8 mouse cellular contexts compared by ENCODE assay signal in genomic region chr5:113772450-113772895, GRCm38 (mm10). TPM values are rescaled to one million over a fixed set of nuclear protein-coding genes. Genes with fewer than 3 reads are reported as not detected.
A peak's percentile ranks its signal among the peaks of the same experiment; 100 is the strongest.
DNase-seq lines count a peak whose midpoint lies in the region; ATAC-seq and TF ChIP-seq lines count a peak whose summit lies in the region.

Sart3 (minus strand) TSS chr5:113772510.
Iscu (plus strand) TSS chr5:113772748.

- peaks cover 33% of the 10 kb centered on the region for H3K4me1 ChIP-seq in heart, embryonic 12.5 days (replicated peaks)
- H3K4me1 ChIP-seq in kidney, postnatal 0 days (replicated peaks; ENCODE audit: insufficient read depth, low read length), result peaks cover 9% of the 10 kb centered on the region; the same call in 1 of the 2 replicates
- H3K4me1 ChIP-seq in liver, embryonic 11.5 days (replicated peaks; ENCODE audit: control insufficient read depth, insufficient read depth, low read length), result peaks cover 13% of the 10 kb centered on the region
- peaks cover 10% of the 10 kb centered on the region; the same call in 1 of the 2 replicates for H3K4me1 ChIP-seq in stomach, embryonic 14.5 days (ENCODE audit: control insufficient read depth, insufficient read depth, low read length)

- H3K9me3 ChIP-seq in heart, embryonic 12.5 days (replicated peaks), result no peaks in the 10 kb centered on the region
- H3K9me3 ChIP-seq in kidney, postnatal 0 days (replicated peaks; ENCODE audit: low read length), result no peaks in the 10 kb centered on the region
- H3K9me3 ChIP-seq in liver, embryonic 11.5 days (ENCODE audit: control insufficient read depth, low read length), result no peaks in the 10 kb centered on the region
- no peaks in the 10 kb centered on the region for H3K9me3 ChIP-seq in stomach, embryonic 14.5 days (ENCODE audit: control insufficient read depth, low read depth, low read length)

- H3K9ac ChIP-seq in heart, embryonic 12.5 days, result peak within 1 kb of the TSS; percentile 96
- H3K9ac ChIP-seq in kidney, postnatal 0 days (ENCODE audit: low read depth, low read length), result peak within 1 kb of the TSS; percentile 89
- peak within 1 kb of the TSS; percentile 95 for H3K9ac ChIP-seq in liver, embryonic 11.5 days (ENCODE audit: low read depth, low read length)
- H3K9ac ChIP-seq in stomach, embryonic 14.5 days (replicated peaks; ENCODE audit: low read depth, low read length), result peak within 1 kb of the TSS; percentile 90

- TF ChIP-seq CTCF in kidney, postnatal 0 days (IDR thresholded peaks at IDR 0.05; ENCODE audit: low read depth), result no peak

- WGBS in heart, embryonic 12.5 days, result under 1% methylated on average over 49 of the region's 49 CpGs
- under 1% methylated on average over 49 of the region's 49 CpGs for WGBS in kidney, postnatal 0 days
- 0% methylated on average over 45 of the region's 49 CpGs for WGBS in liver, embryonic 11.5 days
- under 1% methylated on average over 48 of the region's 49 CpGs for WGBS in stomach, embryonic 14.5 days

- no peaks in the 10 kb centered on the region for H3K27me3 ChIP-seq in heart, embryonic 12.5 days (replicated peaks)
- H3K27me3 ChIP-seq in kidney, postnatal 0 days (ENCODE audit: insufficient read depth, low read length), result no peaks in the 10 kb centered on the region
- H3K27me3 ChIP-seq in liver, embryonic 11.5 days (replicated peaks; ENCODE audit: control insufficient read depth, insufficient read depth, low read length), result no peaks in the 10 kb centered on the region
- H3K27me3 ChIP-seq in stomach, embryonic 14.5 days (ENCODE audit: control insufficient read depth, insufficient read depth, low read length), result no peaks in the 10 kb centered on the region

- peak within 1 kb of the TSS; percentile 92 for H3K27ac ChIP-seq in heart, embryonic 12.5 days (ENCODE audit: poor library complexity, severe bottlenecking)
- H3K27ac ChIP-seq in kidney, postnatal 0 days, result peak within 1 kb of the TSS; percentile 95
- peak within 1 kb of the TSS; percentile 96 for H3K27ac ChIP-seq in liver, embryonic 11.5 days (ENCODE audit: low read depth, low read length)
- peak within 1 kb of the TSS; percentile 98 for H3K27ac ChIP-seq in stomach, embryonic 14.5 days (ENCODE audit: low read length)

- H3K4me2 ChIP-seq in heart, embryonic 12.5 days, result peak within 1 kb of the TSS; percentile 90
- H3K4me2 ChIP-seq in kidney, postnatal 0 days (ENCODE audit: low read length), result peak within 1 kb of the TSS; percentile 91
- peak within 1 kb of the TSS; percentile 94 for H3K4me2 ChIP-seq in liver, embryonic 11.5 days
- peak within 1 kb of the TSS; percentile 95 for H3K4me2 ChIP-seq in stomach, embryonic 14.5 days (replicated peaks; ENCODE audit: low read depth, low read length)

- H3K36me3 ChIP-seq in heart, embryonic 12.5 days, result peaks cover 51% of the 10 kb centered on the region
- H3K36me3 ChIP-seq in kidney, postnatal 0 days (ENCODE audit: insufficient read depth, low read length), result peaks cover 11% of the 10 kb centered on the region
- H3K36me3 ChIP-seq in liver, embryonic 11.5 days (ENCODE audit: control insufficient read depth, insufficient read depth, low read length), result peaks cover 18% of the 10 kb centered on the region
- H3K36me3 ChIP-seq in stomach, embryonic 14.5 days (ENCODE audit: control insufficient read depth, insufficient read depth, low read length), result peaks cover 36% of the 10 kb centered on the region

- DNase-seq in CD4-positive helper T cell, adult 2 months (ENCODE audit: low read depth, low spot score), result peak; percentile 98
- peak; percentile 89 for DNase-seq in brain, embryonic 18.5 days (ENCODE audit: low read depth, low spot score)
- peak; percentile 96 for DNase-seq in kidney, postnatal 0 days (ENCODE audit: low spot score)
- peak; percentile 93 for DNase-seq in liver, embryonic 11.5 days (ENCODE audit: low spot score)
- DNase-seq in naive thymus-derived CD4-positive, alpha-beta T cell, adult 2 months (ENCODE audit: low read depth), result peak; percentile 97

- peak; percentile 80 for ATAC-seq in erythroid progenitor cell, adult 5-6 weeks (replicated peaks; ENCODE audit: low FRiP score, poor library complexity, severe bottlenecking)
- ATAC-seq in heart, embryonic 12.5 days (ENCODE audit: insufficient number of reproducible peaks, low FRiP score), result peak; percentile 91
- ATAC-seq in kidney, postnatal 0 days (replicated peaks; ENCODE audit: low FRiP score, low read depth), result peak; percentile 83
- ATAC-seq in liver, embryonic 11.5 days (replicated peaks; ENCODE audit: low FRiP score), result peak; percentile 81
- peak; percentile 88 for ATAC-seq in stomach, embryonic 14.5 days (ENCODE audit: insufficient number of reproducible peaks, insufficient read depth, low FRiP score, low read depth)

- H3K4me3 ChIP-seq in heart, embryonic 12.5 days, result peak within 1 kb of the TSS; percentile 93
- peak within 1 kb of the TSS; percentile 95 for H3K4me3 ChIP-seq in kidney, postnatal 0 days (replicated peaks; ENCODE audit: low read depth, low read length)
- peak within 1 kb of the TSS; percentile 99 for H3K4me3 ChIP-seq in liver, embryonic 11.5 days (ENCODE audit: low read depth, low read length)
- H3K4me3 ChIP-seq in stomach, embryonic 14.5 days (ENCODE audit: low read depth, low read length), result peak within 1 kb of the TSS; percentile 100

RNA-seq across cellular contexts. Expression of gene Sart3, which starts in this region (rescaled TPM):
- 8.4 and 22.0 TPM in 2 replicates for total RNA-seq in erythroid progenitor cell, adult 5-6 weeks (2015; ENCODE audit: low replicate concordance)
- total RNA-seq in erythroid progenitor cell, adult 5-6 weeks (2017; ENCODE audit: low replicate concordance), result 32.1 and 44.9 TPM in 2 replicates
- polyA plus RNA-seq in heart, embryonic 12.5 days (2016; fragmentation: Nextera tagmentation; extraction: Ambion mirVana), result 44.4 and 50.1 TPM in 2 replicates
- polyA plus RNA-seq in kidney, postnatal 0 days (2015; fragmentation: Nextera tagmentation; extraction: Ambion mirVana), result 27.2 and 27.7 TPM in 2 replicates
- 52.0 and 54.4 TPM in 2 replicates for polyA plus RNA-seq in liver, embryonic 11.5 days (2014; fragmentation: Nextera tagmentation; extraction: Ambion mirVana)
- 30.5 and 34.6 TPM in 2 replicates for polyA plus RNA-seq in stomach, embryonic 14.5 days (2014; fragmentation: Nextera tagmentation; extraction: Ambion mirVana)

RNA-seq across cellular contexts. Expression of gene Iscu, which starts in this region (rescaled TPM):
- total RNA-seq in erythroid progenitor cell, adult 5-6 weeks (2015; ENCODE audit: low replicate concordance), result 54.9 and 75.3 TPM in 2 replicates
- total RNA-seq in erythroid progenitor cell, adult 5-6 weeks (2017; ENCODE audit: low replicate concordance), result 36.4 and 52.0 TPM in 2 replicates
- 111 and 112 TPM in 2 replicates for polyA plus RNA-seq in heart, embryonic 12.5 days (2016; fragmentation: Nextera tagmentation; extraction: Ambion mirVana)
- 187 and 202 TPM in 2 replicates for polyA plus RNA-seq in kidney, postnatal 0 days (2015; fragmentation: Nextera tagmentation; extraction: Ambion mirVana)
- 109 and 117 TPM in 2 replicates for polyA plus RNA-seq in liver, embryonic 11.5 days (2014; fragmentation: Nextera tagmentation; extraction: Ambion mirVana)
- 106 and 117 TPM in 2 replicates for polyA plus RNA-seq in stomach, embryonic 14.5 days (2014; fragmentation: Nextera tagmentation; extraction: Ambion mirVana)

Comparison
In these comparisons a context has a peak if more than half of its experiments do, and no peak if none do; other contexts are left out.
1. Peak in every context shown above with its lines: DNase-seq, ATAC-seq, H3K4me3 ChIP-seq and H3K27ac ChIP-seq.